Mouse (Mus musculus) telencephalon, adult 2 months (tissue): ENCODE data around the gene Ttc13.

ENCODE experiments used
- DNase-seq: peaks from one replicate; pipeline ENCODE4 v3.0.0-alpha.2; 2011; ENCODE audit warnings: low read depth, low spot score

Ttc13 gene

GRCm38 (mm10) chr8:124657961-124658360, 63.8 kb downstream of the Ttc13 start:
- no peak for DNase-seq

- DNase-seq, result no peak
Measured at GRCm38 (mm10) chr8:124653568-124654475, 68.0 kb downstream of the Ttc13 start.

GRCm38 (mm10) chr8:124652546-124652945, 69.2 kb downstream of the Ttc13 start:
- no peak for DNase-seq

- DNase-seq, result no peak
Measured at GRCm38 (mm10) chr8:124651776-124652175, 70.0 kb downstream of the Ttc13 start.

- no peak for DNase-seq
Measured at GRCm38 (mm10) chr8:124648311-124648710, 73.5 kb downstream of the Ttc13 start.

- peak; percentile 88 for DNase-seq
Measured at GRCm38 (mm10) chr8:124643540-124644339, 78.0 kb downstream of the Ttc13 start.

GRCm38 (mm10) chr8:124641599-124641998, 80.2 kb downstream of the Ttc13 start:
- no peak for DNase-seq

- DNase-seq, result no peak
Measured at GRCm38 (mm10) chr8:124635247-124635502, 86.6 kb downstream of the Ttc13 start.

GRCm38 (mm10) chr8:124634411-124635246, 87.2 kb downstream of the Ttc13 start:
- DNase-seq, result no peak

- peak; percentile 56 for DNase-seq
Measured at GRCm38 (mm10) chr8:124633001-124633703, 88.6 kb downstream of the Ttc13 start.

GRCm38 (mm10) chr8:124631966-124632365, 89.8 kb downstream of the Ttc13 start:
- DNase-seq, result no peak

GRCm38 (mm10) chr8:124630891-124631290, 90.9 kb downstream of the Ttc13 start:
- no peak for DNase-seq

GRCm38 (mm10) chr8:124630489-124630888, 91.3 kb downstream of the Ttc13 start:
- DNase-seq, result no peak

- DNase-seq, result no peak
Measured at GRCm38 (mm10) chr8:124626251-124626650, 95.5 kb downstream of the Ttc13 start.
